Mouse (Mus musculus): ENCODE measurements around the gene Snd1. TPM values are rescaled to one million over a fixed set of nuclear protein-coding genes. Genes with fewer than 3 reads are reported as not detected.

The Snd1 gene
- polyA plus RNA-seq, 1 experiment, result 190 TPM

GRCm38 (mm10) chr6:28862304-28862703 is 387.4 kb downstream of the Snd1 start:
- no peak overlapping the region for H3ac ChIP-seq (ENCODE audit: control insufficient read depth, insufficient read length)
- no peaks in the 10 kb centered on the region for H3K79me2 ChIP-seq (ENCODE audit: control insufficient read depth, insufficient read depth)
- no peaks in the 10 kb centered on the region for H3K27me3 ChIP-seq (ENCODE audit: control insufficient read depth, insufficient read depth, insufficient read length)
- H3K4me3 ChIP-seq, result no peak overlapping the region
- TF ChIP-seq MAX (IDR thresholded peaks at IDR 0.05; ENCODE audit: low read depth) (no peak), MYOG (IDR thresholded peaks at IDR 0.05; ENCODE audit: control insufficient read depth in 1 of 3, insufficient read depth in 1 of 3, insufficient read length in 2 of 3, low read depth in 2 of 3) (peak in 2 of 3 experiments; percentile 22 to 87), TCF3 (IDR thresholded peaks at IDR 0.05; ENCODE audit: insufficient read length, low read depth) (no peak), SRF (IDR thresholded peaks at IDR 0.05; ENCODE audit: control insufficient read depth, insufficient read length, low read depth) (no peak), MYOD1 (IDR thresholded peaks at IDR 0.05; ENCODE audit: control insufficient read depth in 1 of 3, insufficient read length in 2 of 3, low read depth in 2 of 3) (peak; percentile 21 to 82 (median 67)), TCF12 (IDR thresholded peaks at IDR 0.05; ENCODE audit: insufficient read depth, poor library complexity, severe bottlenecking) (no peak)
- no peaks in the 10 kb centered on the region for H3K36me3 ChIP-seq (ENCODE audit: control insufficient read depth, insufficient read depth)
- H3K4me2 ChIP-seq (ENCODE audit: low read depth), result peak overlapping the region; percentile 45

GRCm38 (mm10) chr6:28864684-28865083 is 389.7 kb downstream of the Snd1 start:
- no peak overlapping the region for H3ac ChIP-seq (ENCODE audit: control insufficient read depth, insufficient read length)
- TF ChIP-seq SRF (IDR thresholded peaks at IDR 0.05; ENCODE audit: control insufficient read depth, insufficient read length, low read depth) (no peak), POLR2A (IDR thresholded peaks at IDR 0.05; ENCODE audit: insufficient read length, low read depth) (no peak), POLR2AphosphoS2 (IDR thresholded peaks at IDR 0.05; ENCODE audit: insufficient read length, low read depth) (no peak), TCF12 (IDR thresholded peaks at IDR 0.05; ENCODE audit: insufficient read depth, poor library complexity, severe bottlenecking) (no peak), MYOD1 (IDR thresholded peaks at IDR 0.05; ENCODE audit: control insufficient read depth in 1 of 3, insufficient read length in 2 of 3, low read depth in 2 of 3) (no peak)
- H3K27me3 ChIP-seq (ENCODE audit: control insufficient read depth, insufficient read depth, insufficient read length), result no peaks in the 10 kb centered on the region
- H3K36me3 ChIP-seq (ENCODE audit: control insufficient read depth, insufficient read depth), result no peaks in the 10 kb centered on the region
- H3K79me2 ChIP-seq (ENCODE audit: control insufficient read depth, insufficient read depth), result peaks cover 5% of the 10 kb centered on the region
- H3K4me2 ChIP-seq (ENCODE audit: low read depth), result no peak overlapping the region
- no peak overlapping the region for H3K4me3 ChIP-seq

- H3K36me3 ChIP-seq (ENCODE audit: control insufficient read depth, insufficient read depth), result no peaks in the 10 kb centered on the region
- no peak overlapping the region for H3K4me3 ChIP-seq
- no peaks in the 10 kb centered on the region for H3K27me3 ChIP-seq (ENCODE audit: control insufficient read depth, insufficient read depth, insufficient read length)
- H3K4me2 ChIP-seq (ENCODE audit: low read depth), result no peak overlapping the region
- H3ac ChIP-seq (ENCODE audit: control insufficient read depth, insufficient read length), result no peak overlapping the region
- no peak for TF ChIP-seq USF1 (IDR thresholded peaks at IDR 0.05; ENCODE audit: low read depth)
- peaks cover 5% of the 10 kb centered on the region for H3K79me2 ChIP-seq (ENCODE audit: control insufficient read depth, insufficient read depth)
Measured at GRCm38 (mm10) chr6:28865112-28865511, 390.2 kb downstream of the Snd1 start.

GRCm38 (mm10) chr6:28866206-28866605 is 391.3 kb downstream of the Snd1 start:
- Histone ChIP-seq H3K27me3 (ENCODE audit: control insufficient read depth, insufficient read depth, insufficient read length) (no peaks in the 10 kb centered on the region), H3K79me2 (ENCODE audit: control insufficient read depth, insufficient read depth) (peaks cover 5% of the 10 kb centered on the region), H3K4me2 (ENCODE audit: low read depth) (peak overlapping the region; percentile 30), H3ac (ENCODE audit: control insufficient read depth, insufficient read length) (no peak overlapping the region), H3K4me3 (no peak overlapping the region), H3K36me3 (ENCODE audit: control insufficient read depth, insufficient read depth) (no peaks in the 10 kb centered on the region)
- TF ChIP-seq USF1 (IDR thresholded peaks at IDR 0.05; ENCODE audit: low read depth) (no peak), REST (IDR thresholded peaks at IDR 0.05; ENCODE audit: insufficient read depth, insufficient read length) (no peak), E2F4 (IDR thresholded peaks at IDR 0.05; ENCODE audit: insufficient read depth) (no peak), MYOG (IDR thresholded peaks at IDR 0.05; ENCODE audit: control insufficient read depth in 1 of 3, insufficient read depth in 1 of 3, insufficient read length in 2 of 3, low read depth in 2 of 3) (no peak), CEBPB (IDR thresholded peaks at IDR 0.05; ENCODE audit: insufficient read depth, poor library complexity, severe bottlenecking) (no peak), MAX (IDR thresholded peaks at IDR 0.05; ENCODE audit: low read depth) (no peak), SRF (IDR thresholded peaks at IDR 0.05; ENCODE audit: control insufficient read depth, insufficient read length, low read depth) (no peak), MYOD1 (IDR thresholded peaks at IDR 0.05; ENCODE audit: control insufficient read depth in 1 of 3, insufficient read length in 2 of 3, low read depth in 2 of 3) (no peak), POLR2AphosphoS2 (IDR thresholded peaks at IDR 0.05; ENCODE audit: insufficient read length, low read depth) (no peak), TCF3 (IDR thresholded peaks at IDR 0.05; ENCODE audit: insufficient read length, low read depth) (no peak), POLR2A (IDR thresholded peaks at IDR 0.05; ENCODE audit: insufficient read length, low read depth) (no peak)

GRCm38 (mm10) chr6:28867516-28868251 is 392.7 kb downstream of the Snd1 start:
- Histone ChIP-seq H3K4me3 (no peak overlapping the region), H3ac (ENCODE audit: control insufficient read depth, insufficient read length) (no peak overlapping the region), H3K27me3 (ENCODE audit: control insufficient read depth, insufficient read depth, insufficient read length) (no peaks in the 10 kb centered on the region), H3K4me2 (ENCODE audit: low read depth) (peak overlapping the region; percentile 50), H3K79me2 (ENCODE audit: control insufficient read depth, insufficient read depth) (peaks cover 5% of the 10 kb centered on the region), H3K36me3 (ENCODE audit: control insufficient read depth, insufficient read depth) (no peaks in the 10 kb centered on the region)
- no peak for TF ChIP-seq POLR2A (IDR thresholded peaks at IDR 0.05; ENCODE audit: insufficient read length, low read depth)
- TF ChIP-seq MYOD1 (IDR thresholded peaks at IDR 0.05; ENCODE audit: control insufficient read depth in 1 of 3, insufficient read length in 2 of 3, low read depth in 2 of 3), result no peak
- TF ChIP-seq SRF (IDR thresholded peaks at IDR 0.05; ENCODE audit: control insufficient read depth, insufficient read length, low read depth), result no peak
- no peak for TF ChIP-seq MYOG (IDR thresholded peaks at IDR 0.05; ENCODE audit: control insufficient read depth in 1 of 3, insufficient read depth in 1 of 3, insufficient read length in 2 of 3, low read depth in 2 of 3)
- no peak for TF ChIP-seq USF1 (IDR thresholded peaks at IDR 0.05; ENCODE audit: low read depth)
- TF ChIP-seq MAX (IDR thresholded peaks at IDR 0.05; ENCODE audit: low read depth), result no peak
- TF ChIP-seq TCF3 (IDR thresholded peaks at IDR 0.05; ENCODE audit: insufficient read length, low read depth), result no peak
- TF ChIP-seq E2F4 (IDR thresholded peaks at IDR 0.05; ENCODE audit: insufficient read depth), result no peak
- no peak for TF ChIP-seq POLR2AphosphoS2 (IDR thresholded peaks at IDR 0.05; ENCODE audit: insufficient read length, low read depth)
- no peak for TF ChIP-seq TCF12 (IDR thresholded peaks at IDR 0.05; ENCODE audit: insufficient read depth, poor library complexity, severe bottlenecking)

Data from myocyte (in vitro differentiated cells).